Mouse (Mus musculus) mature B cell (primary cell): ENCODE results near the gene Cacfd1.

Experiments used
- in situ Hi-C: fragments of 300-500 bp; cut with MboI; formaldehyde crosslinking; loops from 2 replicates; pipeline ENCODE4 v1.14.3; 2019

Cacfd1 gene

DNA sequence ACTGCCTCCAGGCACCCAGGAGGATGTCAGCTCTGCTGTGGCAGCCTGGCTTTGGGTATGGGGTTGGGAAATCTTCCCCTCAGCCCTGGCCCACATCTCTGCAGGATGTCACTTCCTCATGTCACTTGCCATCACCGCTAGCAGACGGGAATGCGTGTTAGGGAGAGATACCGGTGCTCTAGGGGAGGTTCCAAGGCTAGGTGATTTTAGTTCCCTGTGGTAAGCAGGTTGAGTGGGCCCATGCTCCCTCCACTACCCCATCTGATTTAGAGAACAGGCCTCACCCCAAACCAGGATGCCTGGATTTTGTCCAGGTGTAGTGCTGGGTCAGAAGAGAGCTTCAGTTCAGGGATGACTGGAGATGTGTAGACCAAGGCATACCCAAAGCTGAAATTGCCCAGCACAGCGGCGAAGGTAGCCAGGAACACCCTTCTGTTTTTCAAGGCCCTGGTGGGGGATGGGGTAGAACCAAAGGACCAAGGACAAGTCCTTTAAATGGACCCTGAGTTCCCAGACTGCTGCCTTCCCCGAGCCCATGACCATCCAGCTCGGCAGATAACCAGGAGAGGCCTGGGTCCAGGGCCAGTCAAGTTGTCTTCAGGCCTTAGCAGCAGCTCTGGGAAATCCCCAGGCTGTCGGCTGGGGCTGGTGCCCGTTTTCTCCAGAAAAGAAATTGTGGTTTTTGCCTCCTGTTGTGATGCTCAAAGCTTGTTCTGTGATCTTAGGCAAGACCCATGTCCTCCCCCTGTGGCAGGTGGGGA is 17.3 kb downstream of the Cacfd1 start:
- in situ Hi-C loops = no loop called here

DNA sequence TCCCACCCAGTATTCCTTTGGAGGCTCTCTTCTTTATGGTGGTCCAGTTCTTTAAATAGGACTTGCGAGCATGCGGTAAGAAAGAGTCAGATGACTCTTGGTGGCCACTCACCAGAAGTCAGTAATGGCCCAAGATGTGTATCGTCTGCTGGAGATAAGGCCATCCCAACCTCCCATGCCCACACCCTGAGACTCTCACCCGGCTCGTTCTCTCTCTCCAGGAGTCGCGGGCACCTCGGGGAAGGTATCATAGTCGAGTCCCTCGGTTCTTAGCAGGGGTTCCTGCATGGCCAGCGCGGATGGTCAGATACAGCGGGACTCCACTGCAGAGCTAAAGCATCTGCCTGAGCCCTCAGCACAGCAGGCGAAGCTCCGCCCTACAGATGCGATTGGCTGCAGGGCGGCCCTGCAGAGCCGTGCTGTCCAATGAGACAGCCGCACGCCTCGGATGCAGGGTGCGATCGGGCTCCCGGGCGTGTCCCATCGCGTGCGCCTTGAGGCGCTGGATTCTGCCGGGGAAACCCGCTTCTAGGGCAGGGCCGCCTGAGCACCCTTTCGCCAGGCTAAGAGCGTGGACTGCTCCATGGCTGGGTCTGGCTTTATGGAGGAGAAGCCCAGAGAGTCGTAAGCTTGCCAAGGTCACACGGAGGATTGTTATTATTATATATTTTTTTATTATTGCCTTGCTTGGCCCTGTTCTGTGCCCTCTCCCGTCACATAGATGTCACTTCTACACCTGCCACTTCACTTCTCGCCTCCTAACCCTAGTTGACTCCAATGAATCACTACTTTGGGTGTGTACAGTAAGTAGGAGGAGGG is 18.1 kb downstream of the Cacfd1 start, which contains the start of gene Slc2a6:
TSS of gene Slc2a6 (minus strand) at position 381 of the 819 bp plus-strand sequence.
- in situ Hi-C loops = no loop called here

DNA sequence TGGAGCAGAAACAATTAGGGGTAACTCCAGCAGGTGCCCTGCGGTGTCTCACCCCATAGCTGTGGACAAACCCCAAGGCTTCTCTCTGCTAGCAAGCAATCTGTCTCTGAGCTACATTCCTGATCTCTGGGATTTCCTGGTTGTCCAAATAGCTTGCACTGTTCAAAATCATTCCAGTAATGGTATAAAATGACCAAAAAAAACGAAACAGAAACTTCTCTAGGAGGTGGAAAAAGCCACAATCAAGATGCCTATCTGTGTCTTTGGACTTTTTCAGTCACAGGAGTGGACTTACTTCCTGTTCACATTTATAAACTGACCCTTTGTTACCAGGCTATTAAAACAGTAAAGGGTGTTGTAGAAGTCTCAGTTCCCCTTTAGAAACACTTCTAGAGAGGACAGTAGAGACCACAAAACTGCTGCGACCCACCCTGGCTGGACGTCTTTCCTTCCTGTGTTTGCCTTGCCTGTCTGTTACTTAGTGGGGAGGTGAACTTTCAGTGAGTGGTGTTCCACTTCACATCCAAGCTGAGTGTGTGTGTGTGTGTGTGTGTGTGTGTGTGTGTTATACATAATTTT is 18.8 kb downstream of the Cacfd1 start:
- in situ Hi-C loops = no loop called here

DNA sequence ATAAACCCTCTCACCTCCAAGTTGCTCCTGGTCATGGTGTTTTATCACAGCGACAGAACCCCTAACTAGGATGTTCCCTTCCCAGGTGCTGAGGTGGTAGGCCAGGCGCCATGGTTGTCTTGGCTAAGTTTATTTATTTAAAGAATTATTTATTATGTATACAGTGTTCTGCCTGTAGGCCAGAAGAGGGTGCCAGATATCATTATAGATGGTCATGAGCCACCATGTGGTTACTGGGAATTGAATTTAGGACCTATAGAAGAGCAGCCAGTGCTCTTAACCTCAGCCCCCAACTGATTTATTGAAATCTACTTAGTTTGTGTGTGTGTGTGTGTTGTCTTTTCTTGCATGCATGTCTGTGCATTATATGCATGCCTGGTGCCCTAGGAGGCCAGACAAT is 22.6 kb downstream of the Cacfd1 start:
- in situ Hi-C loops = loop anchor here (10.0 kb wide), 1 partner anchor 98 kb away; the partner anchor contains the start of genes Stkld1 and Surf4

DNA sequence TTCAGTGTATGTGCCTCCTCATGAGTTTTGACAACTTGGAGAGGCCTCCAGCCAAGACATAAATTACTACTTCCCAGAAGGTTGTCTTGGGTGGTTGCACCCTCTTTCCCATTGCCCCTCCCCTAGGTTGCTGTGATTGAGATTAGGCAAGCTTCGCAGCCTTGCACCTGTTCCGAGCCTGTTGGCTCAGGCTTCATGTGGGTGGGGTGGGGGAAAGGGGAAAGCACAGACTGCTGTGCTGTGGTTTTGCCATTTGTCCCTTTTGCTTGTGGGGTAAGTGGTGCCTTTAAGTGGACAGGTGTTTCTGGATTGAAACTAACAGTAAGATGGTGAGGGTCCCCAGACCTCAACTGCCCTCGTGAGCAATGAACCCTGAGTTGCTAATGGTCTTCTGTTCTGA is 26.3 kb downstream of the Cacfd1 start:
- in situ Hi-C loops = loop anchor here (10.0 kb wide), 1 partner anchor 101 kb away; the partner anchor contains the start of genes Stkld1 and Surf4

DNA sequence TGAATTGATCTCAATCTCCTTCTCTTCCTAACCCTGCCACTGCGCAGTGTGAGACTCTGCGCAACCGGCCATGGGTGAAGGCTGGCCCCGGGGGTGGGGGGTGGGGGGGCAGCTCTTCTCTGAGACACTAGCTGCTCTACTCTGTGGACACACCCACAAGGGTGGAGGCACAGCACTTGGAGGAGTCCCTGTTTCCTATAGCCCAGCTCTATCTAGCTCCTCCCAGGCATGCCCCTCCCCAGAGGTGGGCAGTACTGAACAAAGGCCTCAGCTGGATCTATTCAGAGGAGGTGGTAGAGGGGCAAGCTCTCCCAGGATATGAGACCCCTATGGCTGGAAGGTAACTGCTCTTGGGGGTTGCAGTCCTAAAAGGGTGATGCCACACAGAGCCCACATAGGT is 27.3 kb downstream of the Cacfd1 start:
- in situ Hi-C loops = loop anchor here (10.0 kb wide), 1 partner anchor 102 kb away; the partner anchor contains the start of genes Stkld1 and Surf4

DNA sequence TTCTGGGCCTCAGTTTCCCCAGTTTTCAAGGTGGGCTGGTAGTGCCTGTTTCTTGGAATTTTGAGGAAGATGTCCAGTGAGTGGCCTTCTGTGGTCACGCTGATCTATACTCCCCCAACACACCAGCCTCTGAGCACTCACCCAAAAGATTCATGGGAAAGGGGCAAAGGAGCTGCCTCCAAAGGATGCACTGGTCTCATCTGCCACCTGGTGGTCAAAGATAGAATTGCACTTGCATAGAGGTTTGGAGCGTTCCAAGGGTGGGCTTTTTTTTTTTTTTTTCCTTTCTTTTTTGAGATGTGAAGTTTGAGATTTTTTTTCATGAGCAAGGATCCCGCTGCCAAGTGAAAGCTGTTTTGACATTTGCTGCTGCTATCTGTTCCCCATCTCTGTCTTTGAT is 28.9 kb downstream of the Cacfd1 start:
- in situ Hi-C loops = loop anchor here (10.0 kb wide), 1 partner anchor 104 kb away; the partner anchor contains the start of genes Stkld1 and Surf4

DNA sequence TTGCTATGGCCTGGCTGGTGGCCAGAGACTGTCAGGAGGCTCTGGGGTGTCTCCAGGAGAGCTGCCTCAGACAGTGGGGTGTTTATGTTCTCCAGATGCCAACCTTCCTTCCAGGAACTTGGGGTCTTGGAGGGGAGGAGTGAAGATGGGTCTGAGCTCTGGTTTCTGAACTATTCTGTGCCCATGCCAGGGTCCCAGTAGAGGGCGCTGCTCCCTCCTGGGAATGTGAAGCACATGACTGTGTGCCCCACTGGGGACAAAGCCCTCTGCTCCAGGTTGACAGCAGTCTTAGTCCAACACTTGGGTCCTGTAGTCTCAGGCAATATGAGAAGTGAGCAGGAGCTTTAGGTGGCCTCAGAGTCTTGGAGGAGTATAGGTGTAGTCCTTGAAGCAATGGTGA is 29.6 kb downstream of the Cacfd1 start:
- in situ Hi-C loops = loop anchor here (10.0 kb wide), 1 partner anchor 104 kb away; the partner anchor contains the start of genes Stkld1 and Surf4

DNA sequence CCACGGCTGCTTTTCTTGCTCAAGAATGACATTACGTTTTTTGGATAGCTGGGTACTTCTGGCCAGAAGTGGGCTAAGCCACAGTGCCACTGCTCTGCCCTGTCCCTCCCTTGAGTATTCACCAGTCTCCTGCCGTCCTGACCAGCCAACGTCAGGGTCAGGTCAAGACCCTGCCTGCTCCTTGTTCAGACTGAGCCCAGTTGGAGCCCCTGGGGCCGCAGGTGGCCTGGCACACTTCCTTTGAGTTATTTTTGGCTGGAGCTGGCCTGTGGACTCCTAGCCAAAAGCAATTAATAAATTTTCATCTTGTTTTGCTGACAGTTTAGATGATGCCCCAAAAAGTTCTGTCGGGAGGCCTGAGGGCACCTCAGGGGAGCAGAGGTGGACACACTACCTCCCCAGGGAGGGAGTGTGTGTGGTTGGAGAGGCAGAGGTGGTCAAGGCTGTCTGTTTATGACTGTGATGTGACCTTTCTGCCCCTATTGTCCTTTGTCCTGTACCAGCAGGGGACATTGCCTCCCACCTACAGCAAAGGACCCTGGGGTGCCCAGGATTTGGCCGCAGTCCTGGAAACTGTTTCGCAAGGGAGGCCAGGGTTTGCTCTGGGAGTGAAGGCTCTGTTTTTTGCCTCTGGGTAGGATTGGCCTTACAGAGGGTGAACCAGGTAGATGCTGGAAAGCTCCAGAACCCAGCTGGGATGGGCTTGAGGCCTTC is 32.6 kb downstream of the Cacfd1 start:
- in situ Hi-C loops = loop anchor here (10.0 kb wide), 1 partner anchor 193 kb away; no protein-coding TSS in a partner anchor

DNA sequence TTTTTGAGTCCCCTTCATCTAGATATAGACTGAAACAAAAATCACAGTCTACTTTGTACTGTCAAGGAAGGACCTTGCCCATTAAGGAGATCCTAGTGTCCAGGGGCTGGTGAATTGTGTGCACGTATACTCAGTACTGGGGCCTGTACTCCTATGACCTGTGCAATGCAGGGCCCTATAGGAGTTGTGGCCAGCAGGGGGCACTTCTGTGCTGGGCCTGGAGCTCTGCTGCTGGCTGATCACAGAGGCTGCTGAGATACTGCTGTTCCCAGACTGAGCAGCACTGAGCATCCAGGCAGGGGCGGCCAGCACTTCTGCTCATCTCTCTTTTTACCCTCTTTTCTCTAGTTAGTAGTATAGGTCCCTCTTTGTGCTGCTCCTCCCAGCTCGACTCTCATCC is 33.7 kb downstream of the Cacfd1 start:
- in situ Hi-C loops = loop anchor here (10.0 kb wide), 1 partner anchor 191 kb away; no protein-coding TSS in a partner anchor

DNA sequence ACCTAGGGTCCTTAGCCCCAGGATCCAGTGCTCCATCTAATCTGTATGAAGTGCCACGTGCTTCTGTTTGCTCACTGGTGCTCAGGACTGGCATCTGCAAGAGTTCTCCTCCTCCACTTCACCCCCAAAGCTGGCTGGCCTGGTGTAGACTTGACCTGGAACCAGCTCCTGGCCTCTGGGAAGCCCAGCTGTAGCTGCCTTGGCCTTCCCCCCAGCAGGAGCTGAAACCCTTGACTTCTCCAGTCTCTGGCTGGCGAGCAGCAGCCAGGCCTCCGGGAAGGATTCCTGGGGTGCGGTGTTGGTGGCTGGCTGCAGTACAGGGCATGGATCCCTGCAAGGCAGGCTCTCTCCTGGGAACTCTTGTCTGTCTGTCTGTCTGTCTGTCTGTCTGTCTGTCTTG is 34.4 kb downstream of the Cacfd1 start:
- in situ Hi-C loops = loop anchor here (10.0 kb wide), 1 partner anchor 191 kb away; no protein-coding TSS in a partner anchor

DNA sequence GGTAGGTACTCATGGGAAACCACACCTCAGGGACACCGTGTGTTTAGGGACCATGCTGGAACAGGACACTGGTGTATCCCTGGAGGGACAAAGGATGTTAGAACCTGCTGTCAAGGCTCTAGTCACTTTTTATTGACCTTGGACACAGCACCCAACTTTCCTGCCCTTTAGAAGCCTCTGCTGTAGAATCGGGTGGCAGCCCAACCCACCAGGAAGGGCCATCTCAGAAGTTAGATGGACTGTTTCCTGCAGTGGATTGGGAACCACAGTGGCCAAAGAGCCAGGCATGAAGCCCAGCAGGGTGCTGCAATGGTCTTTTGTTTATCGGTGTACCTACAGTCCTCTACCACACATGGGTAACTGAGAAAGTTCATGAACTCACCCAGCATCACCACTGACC is 34.9 kb downstream of the Cacfd1 start:
- in situ Hi-C loops = loop anchor here (10.0 kb wide), 1 partner anchor 190 kb away; no protein-coding TSS in a partner anchor

DNA sequence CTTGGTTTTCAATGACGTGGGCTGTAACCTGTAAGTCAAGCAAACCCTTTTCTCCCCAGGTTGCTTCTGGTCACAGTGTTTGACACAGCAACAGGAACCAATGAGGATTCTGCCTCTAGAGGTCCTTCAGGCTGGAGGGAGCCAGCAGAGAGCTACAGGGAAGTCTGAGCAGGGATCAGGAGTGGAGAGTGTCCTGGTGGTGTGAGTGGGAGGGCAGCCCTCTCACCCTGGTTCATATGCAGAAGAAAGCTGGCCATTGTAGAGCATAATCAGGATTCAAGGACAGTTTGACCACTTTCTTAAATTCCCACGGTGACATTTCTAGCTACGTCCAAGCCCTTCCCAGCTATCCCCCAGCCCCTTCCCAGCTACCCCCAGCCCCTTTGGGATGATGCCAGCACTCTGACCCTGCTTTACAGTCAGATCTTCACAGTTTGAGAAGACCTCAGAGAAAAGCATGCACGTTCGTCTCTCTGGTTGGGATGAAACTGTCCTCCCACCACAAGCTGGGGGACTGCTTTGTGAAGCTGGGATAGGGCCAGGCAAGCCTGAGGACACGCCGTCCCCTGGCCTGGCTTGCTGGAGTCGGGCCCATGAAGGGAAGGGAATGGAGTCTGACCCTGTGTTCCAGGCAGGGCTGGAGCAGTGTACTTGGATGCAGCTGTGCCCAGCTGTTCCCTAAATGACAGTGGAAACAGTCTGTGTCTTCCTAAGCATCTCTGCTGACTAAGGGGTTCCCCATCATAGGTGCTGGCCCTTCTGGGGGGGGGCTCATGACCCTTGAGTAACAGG is 36.4 kb downstream of the Cacfd1 start:
- in situ Hi-C loops = loop anchor here (10.0 kb wide), 1 partner anchor 189 kb away; no protein-coding TSS in a partner anchor

DNA sequence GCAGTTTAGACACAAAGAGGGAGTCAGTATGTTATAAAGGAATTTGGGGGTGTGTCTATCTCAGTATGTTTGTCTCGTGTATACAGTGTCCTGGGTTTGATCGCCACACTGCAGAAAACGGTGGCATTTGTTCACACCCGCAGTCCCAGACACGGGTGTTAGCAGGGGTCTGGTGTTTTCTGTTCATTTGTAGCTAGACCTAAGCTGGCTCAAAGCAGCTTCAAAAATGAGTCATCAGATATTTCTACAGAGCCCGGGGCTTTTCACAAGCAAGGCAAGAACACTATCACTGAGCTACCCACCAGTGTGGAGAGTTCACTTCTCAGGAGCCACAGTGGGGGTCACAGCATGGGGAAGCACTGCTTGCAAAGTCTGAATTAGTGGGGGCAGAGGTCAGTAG is 39.7 kb downstream of the Cacfd1 start:
- in situ Hi-C loops = loop anchor here (10.0 kb wide), 1 partner anchor 185 kb away; no protein-coding TSS in a partner anchor

DNA sequence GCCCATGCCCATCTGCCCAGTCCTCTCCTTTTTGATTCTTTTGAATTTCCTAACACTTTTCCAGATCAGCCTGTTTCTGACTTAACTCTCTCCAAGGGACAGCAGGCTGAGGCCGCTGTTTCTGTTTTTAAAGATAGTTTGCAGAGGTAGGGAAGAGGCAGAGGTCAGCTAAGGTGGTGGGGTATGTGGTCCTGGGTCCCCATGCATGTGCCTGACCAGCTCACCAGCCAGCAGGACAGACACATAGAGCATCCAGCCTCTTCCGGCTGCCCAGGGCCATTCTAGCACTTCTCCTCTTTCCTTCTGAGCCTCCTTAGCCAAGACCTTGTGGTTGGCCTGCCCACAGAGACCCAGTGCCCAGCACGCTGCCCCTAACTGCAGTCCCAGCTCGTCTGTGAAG is 48.5 kb downstream of the Cacfd1 start:
- in situ Hi-C loops = no loop called here

DNA sequence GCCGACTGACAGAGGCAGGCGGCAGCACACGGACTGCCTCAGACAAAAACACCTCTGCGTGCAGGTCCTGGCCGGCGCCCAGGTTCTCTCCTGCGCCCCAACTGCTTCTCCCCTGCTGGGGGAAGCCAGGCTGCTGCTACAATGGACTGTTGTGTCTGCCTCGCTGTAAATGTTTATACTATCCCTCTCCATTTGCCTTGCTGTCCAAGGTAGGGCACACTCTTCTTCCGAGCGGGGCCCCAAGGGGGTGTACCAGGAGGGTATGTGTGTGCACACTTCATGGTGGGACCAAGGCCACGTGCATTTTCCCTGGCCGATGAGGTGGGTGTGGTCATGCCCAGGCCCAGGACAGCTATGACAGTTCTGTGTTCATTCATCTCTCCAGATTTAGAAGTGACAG is 49.0 kb downstream of the Cacfd1 start:
- in situ Hi-C loops = no loop called here

DNA sequence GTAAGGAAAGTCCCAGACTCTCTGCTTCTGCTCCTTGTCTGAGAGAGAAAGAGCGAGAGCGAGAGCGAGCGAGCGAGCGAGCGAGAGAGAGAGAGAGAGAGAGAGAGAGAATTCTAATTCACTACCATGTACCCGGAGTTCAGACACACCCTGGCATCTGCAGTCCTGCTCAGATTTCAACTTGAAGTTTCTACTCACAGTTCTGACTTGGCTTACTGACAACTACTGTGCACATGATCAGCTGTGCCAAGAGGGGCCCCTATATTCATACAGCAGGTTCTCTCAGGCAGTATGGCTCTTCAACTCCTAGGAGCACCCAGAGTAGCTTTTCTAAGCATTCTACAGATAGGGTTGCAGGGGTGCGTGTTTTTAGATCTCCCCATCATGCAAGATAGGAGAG is 49.5 kb downstream of the Cacfd1 start:
- in situ Hi-C loops = no loop called here

DNA sequence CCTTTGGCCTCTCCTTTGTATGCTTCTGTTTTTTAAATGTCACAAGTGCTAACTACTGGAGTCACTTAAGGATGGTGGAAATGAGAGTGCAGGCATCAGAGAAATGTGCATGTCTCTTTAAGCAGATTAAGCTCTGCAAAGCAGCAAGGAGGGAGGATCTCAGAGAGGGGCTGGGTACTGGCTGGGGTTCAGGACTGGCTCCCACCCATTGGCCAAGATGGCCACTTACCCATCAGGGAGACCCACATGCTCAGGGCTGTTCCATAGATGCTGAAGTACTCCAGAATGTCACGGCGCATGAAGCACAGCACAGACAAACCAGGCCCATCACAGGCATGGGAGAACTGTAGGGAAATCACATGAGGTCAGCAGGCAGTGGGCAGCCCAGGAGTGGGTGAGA is 57.4 kb downstream of the Cacfd1 start:
- in situ Hi-C loops = no loop called here

DNA sequence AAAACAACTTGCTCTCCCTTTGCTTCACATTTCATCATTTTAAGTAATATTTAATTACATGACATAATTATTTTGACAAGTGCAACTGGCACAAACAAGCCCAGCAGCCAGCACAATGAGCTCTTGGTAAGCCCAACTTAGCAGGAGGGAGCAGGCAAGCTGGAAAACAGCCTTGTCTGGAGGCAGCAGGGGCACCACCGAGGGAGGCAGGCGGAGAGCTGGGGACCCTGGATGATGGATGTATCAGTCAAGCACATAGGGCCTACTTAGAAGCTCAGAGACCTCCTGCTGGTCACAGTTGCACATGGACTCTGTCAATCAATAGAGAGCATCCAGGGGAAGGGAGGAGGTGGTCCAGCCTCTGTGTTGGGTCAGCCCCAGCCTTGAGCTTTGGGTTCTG is 58.3 kb downstream of the Cacfd1 start:
- in situ Hi-C loops = no loop called here

DNA sequence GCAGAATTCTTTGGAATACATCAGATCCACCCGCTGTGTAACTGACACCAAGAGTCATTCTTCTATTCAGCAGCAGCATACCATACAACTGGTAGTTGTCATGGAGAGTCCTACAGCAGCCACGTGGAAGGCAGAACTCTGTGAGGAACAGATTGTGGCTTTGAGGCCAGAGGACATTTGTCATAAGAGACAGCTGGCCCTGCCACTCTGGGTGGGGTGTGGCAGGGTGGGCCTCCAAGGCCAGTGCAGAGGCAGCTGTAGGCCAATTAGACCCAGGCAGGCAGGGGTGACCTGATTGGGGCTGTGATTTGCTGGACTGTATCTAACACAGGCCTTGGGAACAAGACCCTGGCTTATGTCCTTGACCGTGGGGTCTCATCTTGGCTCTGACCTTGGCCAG is 59.9 kb downstream of the Cacfd1 start:
- in situ Hi-C loops = loop anchor here (10.0 kb wide), 1 partner anchor 165 kb away; no protein-coding TSS in a partner anchor
